Mouse (Mus musculus): ENCODE data around the gene Brix1. TPM values are rescaled to one million over a fixed set of nuclear protein-coding genes. Genes with fewer than 3 reads are reported as not detected.
"Not testable (repeated sequence)": the region's sequence is repeated elsewhere in the genome, so short reads cannot be mapped to it uniquely, and the experiment has no call there.

Brix1 gene
- total RNA-seq (2021): 10 to 100 TPM; 30.3 to 31.0 TPM
- long read RNA-seq, experiment 1, transcript Brix1-201 (10 exons, 2,664 nt): major isoform, 72 of 79 reads
- long read RNA-seq, experiment 1, partial matches to known transcripts: 2 of 79 reads
- long read RNA-seq, experiment 1, other reads (novel, unspliced or antisense): 5 of 79 reads
- long read RNA-seq, experiment 2, transcript Brix1-201 (10 exons, 2,664 nt): major isoform, 59 of 60 reads
- long read RNA-seq, experiment 2, partial matches to known transcripts: 0 of 60 reads
- long read RNA-seq, experiment 2, other reads (novel, unspliced or antisense): 1 of 60 reads

DNA sequence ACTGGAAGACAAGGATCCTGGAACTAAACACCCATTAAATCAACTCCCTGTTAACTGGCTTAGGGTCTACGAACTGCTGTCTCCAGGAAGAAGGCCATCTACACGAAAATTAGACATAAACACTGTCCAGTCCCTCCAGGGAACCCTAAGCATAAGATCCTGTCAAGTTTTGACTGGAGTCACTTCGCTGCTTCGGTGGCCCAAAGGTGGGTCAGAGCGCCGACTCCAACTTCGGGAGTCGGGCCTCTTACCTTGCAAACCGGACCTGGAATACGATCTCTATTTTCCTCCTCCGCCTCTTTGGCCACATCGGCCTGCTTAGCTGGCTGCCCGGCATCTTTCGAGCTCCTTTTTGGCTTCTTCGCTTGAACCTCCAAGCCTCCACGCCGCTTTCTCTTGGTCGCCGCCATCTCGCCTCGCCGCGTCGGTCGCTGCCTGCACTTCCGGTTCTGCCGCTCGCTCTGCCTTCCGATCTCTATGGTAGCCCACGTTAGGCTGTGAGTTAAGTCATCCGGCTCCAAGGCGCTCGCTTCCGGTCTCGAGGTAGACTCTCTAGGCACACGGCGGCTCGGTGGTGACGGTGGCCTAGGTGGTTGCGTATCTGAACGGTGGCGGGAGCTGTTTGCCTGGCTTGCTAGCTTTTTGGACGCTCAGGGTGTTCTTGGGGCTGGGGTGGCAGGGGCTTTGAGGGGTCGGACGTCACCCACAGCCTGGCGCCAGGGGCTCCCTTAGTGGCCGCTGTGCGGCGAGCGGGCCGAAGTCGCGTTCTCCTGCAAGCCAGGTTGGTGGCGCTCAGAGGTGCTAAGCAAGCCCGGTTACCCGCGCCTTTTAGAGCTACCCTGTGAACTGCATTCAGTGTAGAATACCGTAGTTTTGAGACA is at the start of gene Brix1, which contains the start of gene Rad1:
Gene Brix1 (minus strand): TSS at position 464 of the 881 bp plus-strand sequence.
Gene Rad1 (plus strand): TSS at position 535 of the 881 bp plus-strand sequence.
- peak; percentile 73 to 90 for DNase-seq (ENCODE audit: low spot score in 2 of 2)

DNA sequence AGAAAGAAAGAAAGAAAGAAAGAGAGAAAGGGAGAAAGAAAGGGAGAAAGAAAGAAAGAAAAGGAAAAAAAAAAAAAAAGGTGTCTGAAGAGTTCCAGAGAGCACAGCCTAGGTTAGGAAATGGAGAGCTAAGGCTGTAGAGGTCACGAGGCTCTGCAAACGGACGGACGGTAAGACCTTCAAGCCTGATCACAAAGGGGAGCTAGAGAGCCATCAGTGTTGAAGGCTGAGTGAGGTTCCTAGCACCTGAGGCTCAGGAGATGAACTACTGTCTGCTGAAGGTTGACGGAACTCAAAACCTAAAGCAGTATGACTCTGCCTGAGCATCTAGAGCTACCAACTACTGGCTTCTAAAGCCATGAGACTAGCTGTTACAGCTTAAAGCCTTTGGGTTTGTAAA is 48.8 kb upstream of the Brix1 start:
- no peak for DNase-seq (ENCODE audit: low spot score in 2 of 2)

DNA sequence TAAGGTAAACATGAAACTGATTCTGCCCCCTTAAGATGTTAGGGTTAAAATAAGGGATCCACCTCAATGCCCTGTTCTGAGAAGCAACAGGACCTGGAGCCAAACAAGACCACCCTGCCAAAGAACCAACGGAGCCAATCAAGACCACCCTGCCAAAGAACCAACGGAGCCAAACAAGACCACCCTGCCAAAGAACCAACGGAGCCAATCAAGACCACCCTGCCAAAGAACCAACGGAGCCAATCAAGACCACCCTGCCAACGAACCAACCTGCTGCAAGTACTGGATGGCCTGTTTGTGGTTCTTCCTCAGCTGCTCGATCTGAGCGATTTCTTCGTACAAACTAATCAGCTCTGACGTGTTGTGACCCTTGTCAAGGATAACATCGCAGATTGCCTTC is 47.6 kb upstream of the Brix1 start:
- DNase-seq (ENCODE audit: low spot score in 2 of 2): not testable (repeated sequence)

DNA sequence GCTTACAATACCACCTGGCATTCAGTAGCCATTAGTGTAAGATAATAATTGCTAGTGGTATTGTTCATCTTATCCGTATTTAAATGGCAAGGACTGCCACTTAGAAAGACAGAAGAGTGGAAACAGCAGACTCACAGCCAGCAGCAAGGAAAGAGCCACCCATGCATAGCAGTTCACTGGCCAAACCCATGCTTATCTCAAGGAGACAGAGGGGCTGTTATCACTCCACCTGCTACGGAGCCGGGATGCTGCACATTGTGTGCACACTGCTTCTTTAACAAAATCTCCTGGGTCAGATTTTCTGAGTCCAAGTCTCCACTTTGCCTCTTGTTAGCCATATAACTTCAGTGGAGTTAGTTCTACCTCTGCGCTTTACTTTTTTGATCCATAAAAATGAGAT is 45.6 kb upstream of the Brix1 start:
- DNase-seq (ENCODE audit: low spot score in 2 of 2): no peak

DNA sequence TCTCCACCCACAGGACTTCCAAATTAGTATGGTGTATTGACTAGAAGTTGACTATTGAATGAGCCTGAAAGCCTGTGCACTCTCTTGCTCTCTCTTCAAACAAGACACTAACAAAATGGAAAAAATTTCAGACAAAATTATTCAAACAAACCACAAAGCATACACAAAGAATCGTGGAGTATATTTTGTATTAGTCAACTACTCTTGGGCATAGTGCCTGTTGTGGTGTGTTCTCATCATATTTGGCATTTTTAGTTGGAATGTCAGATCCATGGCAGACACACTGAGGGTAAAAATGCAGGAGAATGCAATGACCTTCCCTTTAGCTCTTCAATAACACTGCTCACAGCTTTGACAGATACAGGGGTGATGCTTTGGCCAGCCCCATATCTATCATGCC is 40.1 kb upstream of the Brix1 start:
- DNase-seq (ENCODE audit: low spot score in 2 of 2): no peak

DNA sequence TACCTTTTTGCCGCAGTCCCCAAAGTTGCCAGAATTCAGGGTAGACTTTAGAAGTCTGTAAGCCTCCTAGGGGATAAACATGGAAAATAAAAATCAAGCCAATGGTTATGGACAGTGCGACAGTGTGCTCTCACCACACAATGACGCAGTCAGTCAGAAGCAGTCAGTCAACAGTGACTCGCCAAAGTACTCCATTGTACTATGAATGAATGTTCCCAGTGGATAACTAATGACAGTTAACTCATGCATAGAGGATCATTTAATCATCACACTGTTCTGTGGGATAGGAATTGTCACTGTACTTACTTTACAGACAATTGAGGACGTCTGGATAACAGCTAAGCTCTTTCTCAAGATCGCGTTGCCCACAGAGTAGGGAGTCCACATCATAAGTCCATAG is 29.4 kb upstream of the Brix1 start:
- no peak for DNase-seq (ENCODE audit: low spot score in 2 of 2)

DNA sequence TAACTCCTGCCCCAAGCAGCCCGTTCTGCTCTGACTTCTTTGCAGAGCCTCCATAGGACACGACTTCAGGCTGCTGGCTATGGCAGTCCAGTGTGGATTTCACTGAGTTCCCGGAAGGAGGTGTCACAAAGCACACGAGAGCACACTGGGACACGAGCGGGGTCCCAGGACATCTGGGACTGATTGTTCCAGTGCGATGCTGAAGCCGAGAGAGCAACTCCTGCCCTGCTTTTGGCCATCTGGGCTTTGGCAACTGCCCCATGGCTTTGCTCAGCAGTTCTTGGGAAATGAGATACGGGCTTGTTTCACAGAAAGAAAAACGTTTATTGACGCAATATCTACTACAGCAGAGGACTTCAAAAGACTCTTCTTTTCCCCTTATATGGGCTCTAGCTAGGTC is 20.4 kb upstream of the Brix1 start:
- DNase-seq (ENCODE audit: low spot score in 2 of 2): peak in 1 of 2 experiments; percentile 39

DNA sequence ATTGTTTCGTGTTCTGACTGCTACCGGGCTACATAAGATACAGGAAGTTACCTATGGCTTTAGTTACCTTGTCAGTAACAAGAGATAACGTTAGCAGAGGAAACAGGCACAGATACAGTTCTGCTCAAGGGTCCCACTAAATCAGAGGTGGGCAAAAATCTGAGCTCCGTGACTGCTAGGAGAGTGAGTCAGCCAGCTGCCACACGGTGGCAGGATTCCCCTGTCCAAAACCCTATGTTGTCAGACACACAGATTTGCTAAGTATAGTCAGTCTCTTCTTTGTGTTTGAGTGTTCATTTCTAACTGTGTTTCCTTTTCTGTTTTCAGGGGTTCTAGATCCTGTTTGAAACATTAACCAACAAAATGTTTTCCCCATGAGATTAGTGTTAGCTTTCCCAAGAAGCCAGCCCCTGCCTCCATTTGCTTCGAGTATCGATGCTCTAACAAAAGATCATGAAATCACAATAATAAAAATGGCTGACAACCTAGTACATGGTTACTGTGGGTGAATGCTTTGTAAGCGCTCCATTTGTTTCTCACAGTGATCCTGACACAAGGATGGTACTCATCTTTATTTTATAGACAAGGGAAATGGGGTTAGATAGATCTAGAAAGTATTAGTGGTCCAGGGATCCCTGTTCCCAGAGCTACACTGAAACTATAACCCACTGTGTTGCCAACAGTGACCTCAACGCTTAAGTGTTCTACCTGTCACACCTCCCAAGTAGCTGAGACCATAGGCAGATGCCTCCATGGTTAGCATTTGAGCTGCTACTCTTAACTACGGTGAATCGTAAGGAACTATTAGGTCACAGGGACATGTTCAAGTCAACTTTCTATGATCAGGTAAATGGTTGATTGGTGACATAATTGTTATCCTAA is 15.3 kb upstream of the Brix1 start:
- peak; percentile 34 to 56 for DNase-seq (ENCODE audit: low spot score in 2 of 2)

DNA sequence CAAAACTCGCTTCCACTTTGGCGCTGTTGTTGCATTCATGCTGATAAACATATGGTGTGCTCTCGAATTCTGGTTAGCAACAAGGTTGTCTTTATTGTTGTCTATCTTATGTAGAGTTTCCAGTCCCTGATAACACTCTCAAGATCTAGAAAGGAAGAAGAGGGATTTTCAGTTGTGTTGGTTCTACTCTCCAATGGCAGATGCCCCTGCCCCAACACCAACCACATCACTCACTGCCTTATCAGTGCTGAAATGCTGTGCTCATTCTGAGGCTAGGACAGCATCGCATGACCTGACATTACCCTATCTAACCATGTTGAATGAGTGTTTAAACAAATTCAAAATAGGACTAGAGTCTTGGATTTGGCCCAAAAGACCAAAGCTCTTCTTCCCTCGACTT is 14.3 kb upstream of the Brix1 start:
- no peak for DNase-seq (ENCODE audit: low spot score in 2 of 2)

DNA sequence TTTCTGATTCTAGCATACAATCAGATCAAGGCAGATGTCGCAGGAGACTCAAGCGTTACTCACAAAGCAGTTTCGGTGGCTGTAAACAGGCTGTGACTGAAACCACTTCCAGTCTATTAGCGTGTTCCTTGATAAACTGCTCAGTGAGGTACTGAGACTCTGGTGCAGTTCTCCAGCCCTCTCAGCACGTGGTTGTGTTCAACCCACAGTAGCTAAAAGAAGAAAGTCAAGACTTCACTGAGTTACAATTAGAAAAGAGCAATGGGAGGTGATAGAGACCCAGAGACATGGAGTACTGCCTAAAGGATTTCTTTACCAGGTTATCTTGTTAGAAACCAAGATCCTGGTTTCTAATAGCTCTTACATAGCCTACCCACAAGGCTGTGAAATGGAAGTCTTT is 13.8 kb upstream of the Brix1 start:
- no peak for DNase-seq (ENCODE audit: low spot score in 2 of 2)

DNA sequence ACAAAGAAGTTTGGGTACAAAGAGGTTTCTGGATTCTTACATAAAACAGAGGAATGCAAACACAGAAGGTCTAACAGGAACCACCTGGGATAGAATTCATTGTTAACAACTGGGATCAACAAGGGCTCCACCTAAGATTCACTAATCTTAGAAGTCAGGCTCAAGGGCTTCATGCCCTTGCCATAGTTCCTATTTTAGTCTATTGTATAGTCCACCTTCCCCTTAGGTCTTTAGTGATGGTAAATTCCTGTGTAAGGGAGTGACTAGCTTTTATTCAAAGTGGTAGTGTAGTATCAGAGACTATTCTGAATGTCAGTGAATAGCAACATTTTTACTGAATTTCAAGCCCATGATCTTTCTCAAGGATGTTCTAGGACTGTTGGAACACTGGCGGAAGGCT is 10.9 kb upstream of the Brix1 start:
- DNase-seq (ENCODE audit: low spot score in 2 of 2): not testable (repeated sequence)

DNA sequence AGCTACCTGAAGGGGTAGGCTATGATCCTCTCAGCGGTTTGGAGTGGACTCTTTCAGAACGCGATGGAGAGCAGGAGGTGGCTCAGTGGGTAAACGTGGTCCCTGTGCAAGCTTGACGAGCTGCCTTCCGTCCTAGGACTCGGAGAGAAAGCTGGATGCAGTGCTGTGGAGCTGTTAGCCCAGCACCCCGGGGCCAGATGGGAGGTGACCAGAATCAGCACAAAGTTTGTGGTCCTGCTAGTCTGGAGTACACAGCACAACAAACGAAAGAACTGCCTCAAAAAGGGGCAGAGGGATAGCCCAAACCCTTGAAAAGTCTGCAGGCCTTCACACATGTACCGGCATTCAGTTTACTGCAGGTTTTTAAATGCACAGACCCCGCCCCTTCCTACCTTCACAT is 10.2 kb upstream of the Brix1 start:
- DNase-seq (ENCODE audit: low spot score in 2 of 2): no peak

DNA sequence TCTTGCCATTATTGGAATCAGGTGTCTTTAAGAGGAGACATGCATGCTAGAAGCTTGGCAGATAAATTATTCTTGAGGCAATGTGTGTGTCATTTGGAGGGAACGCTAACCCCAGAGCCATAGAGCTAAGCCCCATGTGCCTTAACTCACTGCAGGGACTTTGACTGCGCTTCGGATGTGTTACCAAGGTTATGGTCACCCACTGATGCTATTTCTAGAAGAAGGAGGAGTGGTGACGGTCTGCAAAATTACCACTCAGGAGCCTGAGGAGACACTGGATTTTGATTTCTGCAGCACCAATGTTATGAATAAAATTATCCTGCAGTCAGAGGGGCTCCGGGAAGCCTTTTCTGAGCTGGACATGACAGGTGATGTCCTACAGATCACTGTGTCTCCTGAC is 4.4 kb upstream of the Brix1 start:
- DNase-seq (ENCODE audit: low spot score in 2 of 2): no peak

DNA sequence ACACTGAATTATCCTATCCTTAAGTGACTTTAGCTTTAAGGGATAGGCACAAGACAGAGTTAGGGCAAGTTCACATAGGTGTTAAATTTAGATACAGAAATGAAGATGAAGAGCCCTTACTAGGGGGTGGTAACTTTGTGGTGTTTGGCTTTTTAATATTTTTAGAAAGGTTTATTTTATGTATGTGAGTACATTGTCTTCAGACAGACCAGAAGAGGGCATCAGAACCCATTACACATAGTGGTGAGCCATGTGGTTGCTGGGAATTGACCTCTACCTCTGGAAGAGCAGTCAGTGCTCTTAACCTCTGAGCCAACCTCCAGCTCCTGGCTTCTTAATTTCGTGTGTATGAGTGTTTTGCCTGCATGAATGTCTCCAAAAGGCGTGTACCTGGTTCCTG is 1.5 kb upstream of the Brix1 start:
- no peak for DNase-seq (ENCODE audit: low spot score in 2 of 2)

DNA sequence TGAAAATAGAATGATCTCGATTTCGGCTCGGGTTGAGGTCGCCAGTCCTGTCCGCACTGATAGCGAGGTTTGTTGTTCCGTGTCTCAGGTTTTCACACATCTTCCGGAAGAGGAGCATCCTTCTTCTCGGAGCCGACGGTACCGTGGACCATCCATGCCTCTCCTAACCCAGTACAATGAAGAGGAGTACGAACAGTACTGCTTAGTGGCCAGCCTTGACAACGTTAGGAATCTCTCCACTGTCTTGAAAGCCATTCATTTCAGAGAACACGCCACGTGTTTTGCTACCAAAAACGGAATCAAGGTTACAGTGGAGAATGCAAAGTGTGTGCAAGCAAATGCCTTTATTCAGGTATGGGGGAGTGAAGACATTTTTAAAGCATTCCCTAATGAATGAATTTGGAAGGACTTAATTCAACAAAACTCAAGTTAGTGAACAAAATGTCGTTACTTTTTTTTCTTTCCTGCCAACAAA is 655 bp upstream of the Brix1 start:
- DNase-seq (ENCODE audit: low spot score in 2 of 2): no peak

DNA sequence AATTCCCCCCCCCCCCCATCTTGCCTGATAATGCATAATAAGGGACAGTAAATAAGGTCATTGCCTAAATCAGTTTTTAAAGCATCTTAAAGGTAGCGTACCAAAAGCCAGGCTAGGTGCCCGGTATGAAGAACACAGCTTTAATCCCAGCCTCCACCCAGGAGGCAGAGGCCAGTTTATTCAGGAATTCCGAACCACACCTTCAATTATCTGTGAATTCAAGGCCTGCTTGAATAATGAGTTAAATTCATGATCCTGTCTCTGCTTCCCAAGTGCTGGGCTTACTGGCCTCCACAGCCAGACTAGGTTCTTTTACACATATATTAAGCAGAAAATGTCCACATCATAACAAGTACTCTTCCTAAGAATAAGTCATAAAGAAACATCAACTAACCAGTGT is 14.8 kb downstream of the Brix1 start:
- no peak for DNase-seq (ENCODE audit: low spot score in 2 of 2)

DNA sequence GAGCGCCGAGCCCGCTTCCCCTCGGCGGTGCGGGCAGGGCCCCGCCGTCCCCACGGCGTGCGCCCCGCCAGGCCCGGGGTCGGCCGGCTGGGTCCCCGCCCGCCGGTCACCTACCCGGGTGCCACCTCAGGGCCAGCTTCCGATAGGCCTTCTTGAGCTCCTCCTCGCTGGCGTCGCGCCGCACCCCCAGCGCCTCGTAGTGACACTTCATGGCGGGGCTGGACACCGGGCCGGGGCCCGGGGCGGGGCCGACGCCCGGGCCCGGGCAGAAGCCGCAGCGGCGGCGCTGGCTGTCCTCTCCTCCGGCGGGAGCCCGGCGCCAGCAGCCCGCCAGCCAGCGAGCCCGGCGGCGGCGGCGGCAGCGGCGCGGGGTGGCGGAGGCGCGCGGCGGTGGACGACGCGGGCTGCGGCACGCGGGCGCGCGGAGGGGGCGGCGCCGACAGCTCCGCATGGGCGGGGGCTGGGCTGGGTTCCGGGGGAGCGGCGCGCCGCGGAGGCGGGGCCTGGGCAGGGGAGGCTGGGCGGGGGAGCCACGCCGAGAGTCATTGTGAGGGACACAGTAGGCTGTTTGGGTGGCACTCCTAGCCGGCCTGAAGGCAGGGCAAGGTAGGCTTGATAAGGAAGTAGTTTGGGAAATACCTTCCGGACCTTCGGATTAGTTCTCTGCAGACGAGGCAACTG is 15.5 kb downstream of the Brix1 start, which contains the start of gene Dnajc21:
Gene Dnajc21 (minus strand): TSS at position 366 of the 681 bp plus-strand sequence.
- DNase-seq (ENCODE audit: low spot score in 2 of 2): peak; percentile 78 to 89

DNA sequence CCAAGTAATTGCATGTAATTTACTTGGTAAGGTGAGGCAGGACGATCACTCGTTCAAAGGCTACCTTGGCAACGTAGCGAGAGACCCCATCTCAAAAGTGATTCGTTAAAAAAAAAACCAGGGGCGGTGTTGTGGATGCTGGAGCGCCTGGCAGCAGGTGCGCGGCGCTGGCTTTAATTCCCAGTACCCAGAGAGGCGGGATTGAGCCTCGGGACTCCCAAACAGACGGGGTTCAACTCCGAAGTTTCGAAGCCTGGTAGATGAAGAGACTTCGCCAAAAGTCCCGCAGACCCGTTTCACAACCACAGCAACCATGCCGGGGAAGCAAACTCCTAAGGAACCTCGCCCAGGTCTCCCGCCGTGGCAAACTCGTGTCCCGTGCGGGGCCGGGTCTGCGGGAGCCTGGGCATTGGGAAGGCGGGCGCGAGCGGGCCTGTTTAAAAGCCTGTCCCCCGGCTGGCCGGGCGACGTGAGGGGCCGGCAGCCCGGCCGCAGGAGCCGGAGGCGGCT is 16.1 kb downstream of the Brix1 start:
- DNase-seq (ENCODE audit: low spot score in 2 of 2): no peak

DNA sequence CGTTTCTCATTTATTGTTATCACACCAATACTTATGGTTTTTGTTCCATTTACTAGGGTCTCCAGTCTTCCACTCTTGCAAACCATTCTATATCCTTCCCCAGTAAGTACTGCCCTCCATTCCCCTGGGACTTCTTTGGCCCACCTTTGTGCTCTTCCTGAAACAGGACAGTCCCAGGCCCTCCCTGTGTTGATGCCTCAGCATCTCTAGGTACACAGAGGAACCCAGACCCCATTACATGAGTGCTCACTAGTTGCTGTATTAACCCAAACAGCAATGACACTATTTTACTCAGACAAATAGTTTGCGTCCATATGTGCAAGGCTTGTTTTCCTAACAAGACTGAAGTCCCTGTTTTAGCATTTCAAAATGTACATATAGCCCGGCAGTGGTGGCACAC is 17.0 kb downstream of the Brix1 start:
- no peak for DNase-seq (ENCODE audit: low spot score in 2 of 2)

DNA sequence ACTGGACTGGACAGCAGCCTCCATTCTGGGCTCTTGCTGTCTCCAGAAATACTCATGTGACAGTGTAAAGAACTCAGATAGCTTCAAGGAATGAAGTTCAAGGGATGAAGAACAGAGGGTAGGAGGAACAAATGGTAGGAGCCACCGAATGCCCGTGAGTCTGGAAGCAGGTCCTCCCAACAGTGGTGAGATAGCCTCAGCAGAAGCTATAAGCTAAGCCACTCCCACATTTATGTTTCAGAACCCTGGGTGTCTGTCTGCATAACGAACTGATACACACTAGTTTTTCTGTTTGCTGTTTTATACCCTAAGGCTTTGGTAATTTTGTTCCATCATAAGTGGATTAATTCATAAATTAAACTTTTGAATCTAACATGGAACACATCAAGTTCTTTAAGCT is 21.1 kb downstream of the Brix1 start:
- no peak for DNase-seq (ENCODE audit: low spot score in 2 of 2)

Measured in gastrocnemius, postnatal 4 days (tissue).